Mouse (Mus musculus) MN1 (cell line): ENCODE results near the gene Acan.

Experiments used
- DNase-seq: peaks from one replicate; pipeline ENCODE4 v3.0.0-alpha.2; 2016; ENCODE audit warnings: low spot score

The Acan gene

GRCm38 (mm10) chr7:79139891-79140591, 86.8 kb downstream of the Acan start:
- peak; percentile 24 for DNase-seq

DNA sequence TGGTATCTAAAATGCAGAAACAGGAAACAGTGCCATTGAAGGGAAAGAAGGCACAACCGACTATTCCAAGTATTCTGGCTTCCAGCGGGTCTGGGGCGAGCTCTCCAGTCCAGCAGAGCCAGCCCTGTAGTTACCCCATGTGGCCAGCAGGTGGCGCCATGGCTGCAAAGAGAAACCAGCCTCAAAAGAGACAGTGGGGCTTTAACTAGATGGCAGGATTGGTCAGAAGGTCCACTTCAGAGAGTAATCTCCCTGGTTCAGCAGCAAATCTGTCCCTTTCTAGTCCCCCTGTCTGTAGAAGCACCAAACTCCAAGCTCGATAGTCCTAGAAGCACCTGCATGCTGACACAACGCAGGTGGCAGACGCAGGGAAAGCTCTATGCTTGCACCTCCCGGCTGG, 87.6 kb downstream of the Acan start:
- peak; percentile 73 for DNase-seq

DNA sequence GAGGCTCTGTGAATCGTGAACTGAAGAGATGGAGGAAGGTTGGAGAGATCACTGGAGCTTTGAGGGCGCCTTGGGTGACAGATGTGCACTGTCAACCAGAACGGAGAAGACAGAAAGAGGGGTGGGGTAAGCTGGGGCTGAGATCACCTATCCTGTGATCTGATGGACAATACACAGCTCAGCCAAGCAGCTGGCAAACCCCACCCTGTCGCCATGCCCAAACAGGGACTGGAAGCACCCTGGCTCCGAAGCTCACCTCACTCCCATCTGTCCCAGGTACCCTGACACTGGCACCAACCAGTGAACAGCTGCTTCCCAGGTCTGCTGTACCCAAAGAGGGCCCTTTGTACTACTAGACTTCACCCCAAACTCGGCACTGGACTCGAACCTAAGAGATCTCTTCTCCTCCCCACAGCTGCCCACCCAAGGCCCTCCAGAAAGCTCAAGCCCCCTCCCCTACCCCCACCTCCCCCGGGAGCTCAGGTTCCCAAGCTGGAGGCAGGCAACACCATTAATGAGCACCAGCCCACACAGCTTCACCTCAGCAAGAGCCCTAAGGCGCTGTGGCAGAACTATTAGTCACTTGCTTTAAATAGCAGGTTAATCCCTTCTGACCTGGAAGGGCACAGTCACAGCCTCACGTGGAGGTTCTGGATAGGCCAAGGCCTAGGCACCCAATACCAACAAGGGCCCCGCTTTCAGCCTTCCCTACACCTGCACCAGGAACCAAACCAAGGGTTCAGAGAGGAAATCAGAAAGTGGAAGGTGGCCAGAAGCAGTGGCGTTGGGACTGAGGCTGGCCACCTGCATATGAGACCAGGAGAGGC, 93.9 kb downstream of the Acan start:
- DNase-seq, result no peak

GRCm38 (mm10) chr7:79147931-79148653, 94.8 kb downstream of the Acan start:
- DNase-seq, result peak; percentile 11

DNA sequence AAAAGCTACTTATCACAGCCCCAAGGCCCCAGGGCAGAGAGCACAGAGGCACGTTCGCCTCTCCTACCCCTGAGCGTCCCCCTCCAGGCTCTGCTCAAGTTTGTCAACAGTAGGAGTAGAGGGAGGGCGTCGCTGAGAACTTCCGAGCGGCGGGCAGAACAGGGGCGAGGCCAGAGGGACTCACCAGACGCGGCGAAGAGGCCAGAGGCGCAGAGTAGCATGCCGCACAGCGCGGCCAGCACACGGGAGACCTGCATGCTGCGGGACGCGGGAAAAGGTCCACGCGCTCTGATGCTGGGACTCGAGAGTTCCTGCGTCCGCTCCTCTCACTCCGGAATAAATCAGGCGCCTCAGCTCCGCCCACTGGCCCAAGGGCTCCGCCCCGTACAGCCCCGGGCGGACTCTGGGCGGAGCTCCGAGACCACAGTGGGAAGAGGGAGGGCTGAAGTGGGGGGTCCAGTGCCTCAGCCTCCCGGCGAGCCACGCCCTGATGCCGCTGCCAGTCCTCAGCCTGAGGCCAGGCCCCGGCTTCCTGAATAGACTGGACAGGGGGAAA, 95.5 kb downstream of the Acan start, which contains the start of gene Mfge8:
Gene Mfge8 (minus strand): TSS at position 350 of the 556 bp plus-strand sequence.
- DNase-seq, result peak; percentile 79

DNA sequence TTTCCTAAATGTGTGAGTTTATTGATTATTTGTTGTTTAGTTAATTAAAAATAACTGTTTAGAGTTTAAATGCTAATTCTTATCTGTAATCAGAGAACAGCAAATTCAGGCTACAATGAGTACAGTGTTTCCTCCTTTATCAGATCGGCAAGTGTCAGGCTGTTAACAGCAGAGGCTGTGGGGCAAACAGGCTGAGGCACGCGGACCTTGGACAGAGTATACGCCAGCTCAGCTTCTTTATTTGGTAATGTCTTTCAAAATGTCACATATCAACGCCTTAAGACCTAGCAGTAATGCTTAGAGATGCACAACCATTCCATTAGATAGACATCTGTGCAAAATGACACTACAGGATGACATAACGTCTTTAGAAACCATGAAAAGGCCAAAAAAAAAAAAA, 96.2 kb downstream of the Acan start:
- peak; percentile 17 for DNase-seq

GRCm38 (mm10) chr7:79159406-79159805, 106.1 kb downstream of the Acan start:
- no peak for DNase-seq
